Mouse (Mus musculus) ES-E14 (cell line): ENCODE results near the gene C730034F03Rik.

Experiments
- MAFK ChIP-seq: IDR thresholded peaks from 2 replicates; pipeline ENCODE4 v1.6.1; 2014; ENCODE audit warnings: mild to moderate bottlenecking, low read depth, low read length, inconsistent platforms; ENCODE audit not compliant: insufficient read depth
- ZNF384 ChIP-seq: IDR thresholded peaks from 2 replicates; pipeline ENCODE4 v1.6.1; 2012; ENCODE audit warnings: low read depth, low read length, inconsistent platforms

- no peak for TF ChIP-seq MAFK
- no peak for TF ChIP-seq ZNF384
These were observed 2.4 kb downstream of the C730034F03Rik start for GRCm38 (mm10) chr15:89431806-89432205.
